Mouse (Mus musculus): ENCODE data around the gene Grm5. TPM values are rescaled to one million over a fixed set of nuclear protein-coding genes. Genes with fewer than 3 reads are reported as not detected.

The Grm5 gene
- polyA plus RNA-seq, 1 experiment: not detected

- H3K36me3 ChIP-seq (ENCODE audit: control insufficient read depth, insufficient read depth, low read length): no peaks in the 10 kb centered on the region
- DNase-seq (ENCODE audit: low read depth in 1 of 2, low spot score in 2 of 2): no peak
Measured at GRCm38 (mm10) chr7:87950205-87950604, 366.2 kb downstream of the Grm5 start.

GRCm38 (mm10) chr7:87973216-87973615 lies 389.2 kb downstream of the Grm5 start:
- Histone ChIP-seq H3K27me3 (ENCODE audit: control insufficient read depth, insufficient read depth, low read length) (no peaks in the 10 kb centered on the region), H3K27ac (ENCODE audit: insufficient read depth, low read length) (no peak overlapping the region), H3K36me3 (ENCODE audit: control insufficient read depth, insufficient read depth, low read length) (no peaks in the 10 kb centered on the region), H3K4me1 (ENCODE audit: control insufficient read depth, insufficient read depth, insufficient read length) (no peaks in the 10 kb centered on the region), H3K4me3 (ENCODE audit: extremely low read depth, insufficient read depth, insufficient read length) (no peak overlapping the region)
- 43% methylated on average over 1 of the region's 1 CpGs for WGBS
- no peak for TF ChIP-seq POLR2A (IDR thresholded peaks at IDR 0.05; ENCODE audit: low read depth, low read length)
- no peak for DNase-seq (ENCODE audit: low read depth in 1 of 2, low spot score in 2 of 2)

More at GRCm38 (mm10) chr7:87950205-87950604, 366.2 kb downstream of the Grm5 start:
- H3K4me3 ChIP-seq (ENCODE audit: extremely low read depth, insufficient read depth, insufficient read length): no peak overlapping the region
- WGBS: 93% methylated on average over 1 of the region's 1 CpGs
- no peak overlapping the region for H3K27ac ChIP-seq (ENCODE audit: insufficient read depth, low read length)
- no peaks in the 10 kb centered on the region for H3K27me3 ChIP-seq (ENCODE audit: control insufficient read depth, insufficient read depth, low read length)
- no peaks in the 10 kb centered on the region for H3K4me1 ChIP-seq (ENCODE audit: control insufficient read depth, insufficient read depth, insufficient read length)
- no peak for TF ChIP-seq POLR2A (IDR thresholded peaks at IDR 0.05; ENCODE audit: low read depth, low read length)

- Histone ChIP-seq H3K27ac (ENCODE audit: insufficient read depth, low read length) (no peak overlapping the region), H3K27me3 (ENCODE audit: control insufficient read depth, insufficient read depth, low read length) (no peaks in the 10 kb centered on the region), H3K4me1 (ENCODE audit: control insufficient read depth, insufficient read depth, insufficient read length) (no peaks in the 10 kb centered on the region), H3K36me3 (ENCODE audit: control insufficient read depth, insufficient read depth, low read length) (no peaks in the 10 kb centered on the region), H3K4me3 (ENCODE audit: extremely low read depth, insufficient read depth, insufficient read length) (no peak overlapping the region)
- 86% methylated on average over 8 of the region's 8 CpGs for WGBS
- TF ChIP-seq CTCF (IDR thresholded peaks at IDR 0.05; ENCODE audit: extremely low read depth, insufficient read depth, insufficient read length, insufficient replicate concordance): no peak
- no peak for TF ChIP-seq POLR2A (IDR thresholded peaks at IDR 0.05; ENCODE audit: low read depth, low read length)
- DNase-seq (ENCODE audit: low read depth in 1 of 2, low spot score in 2 of 2): no peak
Measured at GRCm38 (mm10) chr7:87975041-87975440, 391.1 kb downstream of the Grm5 start.

- no peaks in the 10 kb centered on the region for H3K36me3 ChIP-seq (ENCODE audit: control insufficient read depth, insufficient read depth, low read length)
- no peak for DNase-seq (ENCODE audit: low read depth in 1 of 2, low spot score in 2 of 2)
- no peak overlapping the region for H3K27ac ChIP-seq (ENCODE audit: insufficient read depth, low read length)
- 86% methylated on average over 2 of the region's 2 CpGs for WGBS
- H3K4me3 ChIP-seq (ENCODE audit: extremely low read depth, insufficient read depth, insufficient read length): no peak overlapping the region
- no peaks in the 10 kb centered on the region for H3K27me3 ChIP-seq (ENCODE audit: control insufficient read depth, insufficient read depth, low read length)
- TF ChIP-seq POLR2A (IDR thresholded peaks at IDR 0.05; ENCODE audit: low read depth, low read length) (no peak), CTCF (IDR thresholded peaks at IDR 0.05; ENCODE audit: extremely low read depth, insufficient read depth, insufficient read length, insufficient replicate concordance) (no peak)
- no peaks in the 10 kb centered on the region for H3K4me1 ChIP-seq (ENCODE audit: control insufficient read depth, insufficient read depth, insufficient read length)
Measured at GRCm38 (mm10) chr7:87983494-87983893, 399.5 kb downstream of the Grm5 start.

GRCm38 (mm10) chr7:88014451-88014850 lies 430.5 kb downstream of the Grm5 start:
- DNase-seq (ENCODE audit: low read depth in 1 of 2, low spot score in 2 of 2): no peak
- no peaks in the 10 kb centered on the region for H3K4me1 ChIP-seq (ENCODE audit: control insufficient read depth, insufficient read depth, insufficient read length)
- WGBS: 87% methylated on average over 3 of the region's 3 CpGs
- TF ChIP-seq CTCF (IDR thresholded peaks at IDR 0.05; ENCODE audit: extremely low read depth, insufficient read depth, insufficient read length, insufficient replicate concordance) (no peak), POLR2A (IDR thresholded peaks at IDR 0.05; ENCODE audit: low read depth, low read length) (no peak)
- no peaks in the 10 kb centered on the region for H3K36me3 ChIP-seq (ENCODE audit: control insufficient read depth, insufficient read depth, low read length)
- H3K27ac ChIP-seq (ENCODE audit: insufficient read depth, low read length): no peak overlapping the region
- H3K27me3 ChIP-seq (ENCODE audit: control insufficient read depth, insufficient read depth, low read length): no peaks in the 10 kb centered on the region
- H3K4me3 ChIP-seq (ENCODE audit: extremely low read depth, insufficient read depth, insufficient read length): no peak overlapping the region

GRCm38 (mm10) chr7:88027411-88028132 lies 443.6 kb downstream of the Grm5 start:
- no peaks in the 10 kb centered on the region for H3K36me3 ChIP-seq (ENCODE audit: control insufficient read depth, insufficient read depth, low read length)
- no peak for DNase-seq (ENCODE audit: low read depth in 1 of 2, low spot score in 2 of 2)
- no peak overlapping the region for H3K4me3 ChIP-seq (ENCODE audit: extremely low read depth, insufficient read depth, insufficient read length)
- H3K4me1 ChIP-seq (ENCODE audit: control insufficient read depth, insufficient read depth, insufficient read length): no peaks in the 10 kb centered on the region
- H3K27me3 ChIP-seq (ENCODE audit: control insufficient read depth, insufficient read depth, low read length): no peaks in the 10 kb centered on the region
- WGBS: 76% methylated on average over 3 of the region's 3 CpGs
- TF ChIP-seq CTCF (IDR thresholded peaks at IDR 0.05; ENCODE audit: extremely low read depth, insufficient read depth, insufficient read length, insufficient replicate concordance) (no peak), POLR2A (IDR thresholded peaks at IDR 0.05; ENCODE audit: low read depth, low read length) (no peak)
- H3K27ac ChIP-seq (ENCODE audit: insufficient read depth, low read length): no peak overlapping the region

GRCm38 (mm10) chr7:88047366-88047765 lies 463.4 kb downstream of the Grm5 start:
- TF ChIP-seq POLR2A (IDR thresholded peaks at IDR 0.05; ENCODE audit: low read depth, low read length): no peak
- TF ChIP-seq CTCF (IDR thresholded peaks at IDR 0.05; ENCODE audit: extremely low read depth, insufficient read depth, insufficient read length, insufficient replicate concordance): no peak
- Histone ChIP-seq H3K36me3 (ENCODE audit: control insufficient read depth, insufficient read depth, low read length) (no peaks in the 10 kb centered on the region), H3K4me3 (ENCODE audit: extremely low read depth, insufficient read depth, insufficient read length) (no peak overlapping the region), H3K27ac (ENCODE audit: insufficient read depth, low read length) (no peak overlapping the region), H3K27me3 (ENCODE audit: control insufficient read depth, insufficient read depth, low read length) (no peaks in the 10 kb centered on the region), H3K4me1 (ENCODE audit: control insufficient read depth, insufficient read depth, insufficient read length) (no peaks in the 10 kb centered on the region)
- DNase-seq (ENCODE audit: low read depth in 1 of 2, low spot score in 2 of 2): no peak
